Mouse (Mus musculus): ENCODE data around the gene Rnf187. TPM values are rescaled to one million over a fixed set of nuclear protein-coding genes. Genes with fewer than 3 reads are reported as not detected.

Gene Rnf187
- total RNA-seq, 2 experiments from 2014 or later = 493 to 512 TPM

- intact Hi-C loops (cut with DNase I) = no loop called here
- no peak for DNase-seq (ENCODE audit: low spot score in 2 of 2)
These were observed 12.5 kb upstream of the Rnf187 start for GRCm38 (mm10) chr11:58951210-58951609.

DNA sequence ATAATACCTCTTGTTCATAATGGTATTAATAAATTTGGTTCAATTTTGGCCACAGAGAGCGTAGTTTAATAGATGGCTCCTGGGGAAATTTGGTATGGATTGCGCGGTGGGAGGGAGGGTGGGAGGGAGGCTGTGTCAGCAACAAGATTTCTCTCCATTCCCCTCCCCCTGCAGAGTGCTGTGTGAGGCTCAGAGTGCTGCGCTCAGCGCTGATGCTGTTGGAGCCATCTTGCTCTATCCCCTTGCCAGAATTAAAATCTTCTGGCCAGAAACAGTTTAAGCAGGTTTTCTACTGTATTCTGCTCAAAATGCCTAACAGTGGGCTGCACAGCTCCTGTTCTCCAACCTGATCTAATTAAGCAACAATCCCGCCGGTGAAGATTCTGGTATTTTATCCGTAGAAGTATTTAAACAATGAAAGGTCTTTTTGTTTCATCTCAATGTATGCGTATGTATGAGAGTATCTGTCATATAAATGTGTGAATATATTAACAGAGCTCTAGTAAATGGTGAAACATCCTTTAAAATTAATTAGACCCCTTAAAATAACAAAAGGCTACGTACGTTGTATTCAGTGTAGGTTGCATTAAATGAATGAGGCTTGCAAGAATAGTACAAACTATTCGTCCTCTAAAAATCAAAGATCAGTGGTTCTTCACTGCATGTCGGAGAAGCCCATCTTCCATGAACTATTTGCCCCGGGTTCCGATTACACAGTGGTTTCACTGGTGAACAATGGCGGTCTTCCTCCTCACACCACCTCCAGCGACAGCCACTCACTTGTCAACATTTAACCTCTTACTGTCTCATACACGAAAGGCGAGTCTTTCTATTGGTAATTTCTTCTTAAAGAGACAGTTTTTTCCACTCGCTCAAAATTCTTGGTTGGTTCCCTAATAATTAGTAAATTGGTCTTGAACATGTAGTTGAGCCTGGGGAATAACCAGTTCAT lies 11.0 kb upstream of the Rnf187 start:
- intact Hi-C loops (cut with DNase I) = no loop called here
- peak; percentile 74 to 89 for DNase-seq (ENCODE audit: low spot score in 2 of 2)

DNA sequence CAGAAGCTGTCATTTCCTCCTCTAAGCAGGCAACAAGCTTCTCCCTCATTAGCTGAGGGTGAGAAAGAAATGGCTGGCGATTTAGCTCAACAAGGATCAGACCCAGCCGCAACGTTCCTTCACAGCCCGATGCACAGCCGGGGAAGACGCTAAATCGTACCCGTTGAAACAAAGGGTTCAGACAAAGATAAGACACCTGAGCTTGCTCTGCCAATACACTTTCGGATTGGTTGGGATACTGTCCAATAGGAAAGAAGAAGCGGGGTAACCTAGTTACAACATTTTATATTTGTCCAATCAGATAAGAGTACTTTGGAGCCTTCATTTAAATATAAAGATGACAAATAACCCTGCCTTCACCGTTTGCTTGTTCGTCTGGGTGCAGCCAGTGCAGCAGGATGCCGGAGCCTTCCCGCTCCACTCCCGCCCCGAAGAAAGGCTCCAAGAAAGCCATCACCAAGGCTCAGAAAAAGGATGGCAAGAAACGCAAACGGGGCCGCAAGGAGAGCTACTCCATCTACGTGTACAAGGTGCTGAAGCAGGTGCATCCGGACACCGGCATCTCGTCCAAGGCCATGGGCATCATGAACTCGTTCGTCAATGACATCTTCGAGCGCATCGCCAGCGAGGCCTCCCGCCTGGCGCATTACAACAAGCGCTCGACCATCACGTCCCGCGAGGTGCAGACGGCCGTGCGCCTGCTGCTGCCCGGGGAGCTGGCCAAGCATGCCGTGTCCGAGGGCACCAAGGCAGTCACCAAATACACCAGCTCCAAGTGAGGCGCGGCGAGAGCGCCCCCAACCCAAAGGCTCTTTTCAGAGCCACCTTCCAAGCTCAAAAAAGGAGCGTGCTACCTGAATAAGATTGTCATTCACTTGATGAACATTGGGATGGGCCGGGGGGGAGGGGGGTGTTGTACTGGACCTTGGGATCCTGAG lies 10.1 kb upstream of the Rnf187 start, which contains the start of gene Hist3h2ba:
Hist3h2ba (plus strand) TSS at position 379 of the 938 bp plus-strand sequence.
- intact Hi-C loops (cut with DNase I) = no loop called here
- DNase-seq (ENCODE audit: low spot score in 2 of 2) = peak; percentile 84 to 96

GRCm38 (mm10) chr11:58947798-58948528 lies 9.2 kb upstream of the Rnf187 start:
- DNase-seq (ENCODE audit: low spot score in 2 of 2) = peak; percentile 64 to 84
- intact Hi-C loops (cut with DNase I) = no loop called here

GRCm38 (mm10) chr11:58947306-58947705 lies 8.6 kb upstream of the Rnf187 start:
- intact Hi-C loops (cut with DNase I) = no loop called here
- no peak for DNase-seq (ENCODE audit: low spot score in 2 of 2)

DNA sequence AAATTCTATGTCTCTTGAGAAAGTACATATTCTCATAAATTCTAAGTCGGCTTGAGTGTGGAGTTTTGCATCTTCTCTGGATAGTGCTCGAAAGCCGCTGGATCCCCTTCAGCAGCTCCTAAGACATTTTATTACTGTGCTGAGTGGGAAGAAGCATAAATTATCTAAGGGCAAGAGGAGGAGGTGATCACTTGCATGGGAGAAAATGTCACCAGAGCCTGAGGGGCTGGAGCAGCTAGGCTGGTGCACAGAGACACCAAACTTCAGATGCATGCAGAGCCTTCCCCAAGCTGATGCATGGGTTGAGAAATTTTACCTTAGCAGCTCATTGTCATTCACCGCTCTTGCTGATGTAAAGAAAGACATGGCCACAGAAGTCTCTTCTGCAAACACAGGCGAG lies 5.4 kb upstream of the Rnf187 start:
- intact Hi-C loops (cut with DNase I) = no loop called here
- no peak for DNase-seq (ENCODE audit: low spot score in 2 of 2)

DNA sequence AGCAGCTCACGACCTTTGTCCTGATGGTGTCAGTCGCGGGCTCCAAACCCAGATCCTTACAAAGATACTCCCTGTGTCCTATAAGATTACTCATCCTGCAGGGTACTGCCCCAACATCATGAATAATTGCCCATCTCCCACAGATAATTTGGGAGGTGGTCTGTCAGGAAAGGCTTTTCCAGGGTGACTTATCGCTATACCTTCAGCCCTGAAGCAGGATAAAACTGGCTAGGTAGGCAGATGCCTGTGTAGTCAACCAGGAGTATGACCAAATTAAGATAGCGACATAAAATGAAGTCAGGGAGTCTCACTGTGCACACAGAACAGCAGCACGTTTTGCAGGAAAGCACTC lies 348 bp upstream of the Rnf187 start:
- intact Hi-C loops (cut with DNase I) = no loop called here
- DNase-seq (ENCODE audit: low spot score in 2 of 2) = no peak

GRCm38 (mm10) chr11:58937909-58938308 lies 807 bp downstream of the Rnf187 start:
- no peak for DNase-seq (ENCODE audit: low spot score in 2 of 2)
- intact Hi-C loops (cut with DNase I) = no loop called here

- intact Hi-C loops (cut with DNase I) = no loop called here
- DNase-seq (ENCODE audit: low spot score in 2 of 2) = no peak
These were observed 7.1 kb downstream of the Rnf187 start for GRCm38 (mm10) chr11:58931576-58931975.

DNA sequence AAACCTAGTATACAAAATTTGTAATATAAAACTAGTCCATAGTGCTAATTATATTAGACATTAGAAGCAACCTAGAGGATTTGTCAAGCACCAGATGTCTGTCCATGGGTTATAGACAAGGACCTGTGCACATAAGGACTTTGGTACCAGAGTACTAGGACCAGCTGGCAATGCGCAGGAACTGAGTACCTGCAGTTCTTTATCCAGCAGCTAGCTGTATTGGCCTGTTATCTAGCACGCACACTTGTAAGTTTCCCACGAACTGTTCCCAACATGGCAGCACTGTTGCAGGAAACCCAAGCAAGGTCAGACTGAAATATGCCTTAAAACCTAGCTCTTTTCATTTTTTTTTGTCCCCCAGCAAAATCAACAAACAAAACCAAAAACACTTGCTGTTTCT lies 8.5 kb downstream of the Rnf187 start:
- intact Hi-C loops (cut with DNase I) = no loop called here
- DNase-seq (ENCODE audit: low spot score in 2 of 2) = no peak

- intact Hi-C loops (cut with DNase I) = no loop called here
- no peak for DNase-seq (ENCODE audit: low spot score in 2 of 2)
These were observed 9.1 kb downstream of the Rnf187 start for GRCm38 (mm10) chr11:58929641-58930040.

DNA sequence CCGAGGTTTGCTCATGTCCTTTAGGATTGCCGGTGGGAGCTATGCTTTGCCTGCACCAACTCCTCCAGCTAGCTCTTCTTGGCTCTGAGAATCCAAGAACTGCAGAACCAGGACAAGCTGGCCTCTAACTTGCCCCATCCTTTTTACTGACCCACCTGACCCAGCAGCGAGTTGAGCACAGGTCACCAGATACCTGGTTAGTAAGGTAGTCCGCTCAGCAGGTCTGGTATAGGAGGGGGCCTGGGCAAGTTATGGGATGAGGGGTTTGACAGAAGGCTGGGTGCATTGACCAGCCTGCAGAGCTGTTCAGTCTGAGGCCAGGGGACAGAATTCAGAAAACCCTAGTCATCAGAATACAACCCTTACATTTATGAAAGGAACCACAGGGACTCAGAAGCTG lies 9.7 kb downstream of the Rnf187 start:
- DNase-seq (ENCODE audit: low spot score in 2 of 2) = no peak
- intact Hi-C loops (cut with DNase I) = no loop called here

DNA sequence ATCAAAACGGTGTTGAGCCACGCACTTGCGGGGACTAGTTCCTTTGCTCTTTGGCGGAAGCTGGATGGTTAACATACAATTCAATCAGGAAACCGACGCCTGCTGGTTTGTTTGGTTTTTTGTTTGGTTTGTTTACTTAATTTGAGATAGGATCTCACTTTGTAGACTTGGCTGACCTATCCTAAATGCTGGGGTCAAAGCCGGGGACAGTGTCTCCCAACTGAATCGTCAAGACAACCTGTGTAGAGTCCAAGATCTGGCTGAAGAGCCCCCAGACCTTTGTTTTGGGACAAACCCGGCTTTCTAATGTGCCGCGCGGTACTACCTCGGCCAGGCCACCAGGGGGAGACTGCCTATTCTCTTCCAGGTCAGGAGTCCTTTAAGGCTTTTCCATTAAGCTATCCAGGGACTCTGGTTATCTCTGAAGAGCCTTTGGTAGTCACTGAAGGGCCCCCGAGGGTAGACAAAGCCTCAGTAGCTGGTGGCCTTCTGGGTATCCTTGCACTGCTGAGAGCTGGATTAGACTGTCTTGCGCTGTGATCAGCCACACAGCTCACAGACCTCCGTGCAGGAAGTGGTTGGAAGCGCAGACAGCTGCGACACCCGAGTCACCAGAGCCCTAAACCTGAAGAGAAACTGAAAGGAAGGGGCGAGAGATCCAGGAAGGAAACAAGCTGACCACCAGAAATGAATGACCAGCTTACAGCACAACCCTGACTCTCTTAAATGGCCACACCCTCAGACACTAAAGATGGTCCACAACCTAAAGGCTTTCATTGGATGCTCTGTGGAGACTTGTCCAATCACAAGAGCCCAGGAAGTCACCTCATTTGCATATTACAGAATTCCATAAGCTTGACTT lies 10.7 kb downstream of the Rnf187 start:
- intact Hi-C loops (cut with DNase I) = no loop called here
- DNase-seq (ENCODE audit: low spot score in 2 of 2) = peak; percentile 50 to 69

GRCm38 (mm10) chr11:58927053-58927452 lies 11.7 kb downstream of the Rnf187 start:
- intact Hi-C loops (cut with DNase I) = no loop called here
- no peak for DNase-seq (ENCODE audit: low spot score in 2 of 2)

GRCm38 (mm10) chr11:58926651-58927050 lies 12.1 kb downstream of the Rnf187 start:
- DNase-seq (ENCODE audit: low spot score in 2 of 2) = no peak
- intact Hi-C loops (cut with DNase I) = no loop called here

DNA sequence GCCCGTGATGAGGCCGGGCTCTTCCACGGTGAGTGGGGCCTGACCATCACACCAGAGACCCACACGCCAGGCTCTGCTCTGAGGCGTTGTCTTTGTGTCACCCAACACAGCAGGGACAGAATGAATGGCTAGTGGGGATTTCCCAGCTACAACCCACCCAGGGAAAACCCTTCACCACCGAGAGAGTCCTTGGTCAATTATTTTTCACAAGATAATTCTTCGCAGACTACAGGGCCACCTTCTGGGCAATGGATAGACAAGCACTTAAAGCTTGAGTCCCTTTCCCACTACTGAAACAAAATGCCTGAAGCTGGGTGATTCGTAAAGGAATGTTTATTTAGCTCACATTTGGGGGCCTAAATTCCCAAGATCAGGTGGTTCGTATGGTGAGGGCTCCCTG lies 16.3 kb downstream of the Rnf187 start:
- no peak for DNase-seq (ENCODE audit: low spot score in 2 of 2)
- intact Hi-C loops (cut with DNase I) = no loop called here

GRCm38 (mm10) chr11:58918759-58919158 lies 20.0 kb downstream of the Rnf187 start:
- no peak for DNase-seq (ENCODE audit: low spot score in 2 of 2)
- intact Hi-C loops (cut with DNase I) = no loop called here

DNA sequence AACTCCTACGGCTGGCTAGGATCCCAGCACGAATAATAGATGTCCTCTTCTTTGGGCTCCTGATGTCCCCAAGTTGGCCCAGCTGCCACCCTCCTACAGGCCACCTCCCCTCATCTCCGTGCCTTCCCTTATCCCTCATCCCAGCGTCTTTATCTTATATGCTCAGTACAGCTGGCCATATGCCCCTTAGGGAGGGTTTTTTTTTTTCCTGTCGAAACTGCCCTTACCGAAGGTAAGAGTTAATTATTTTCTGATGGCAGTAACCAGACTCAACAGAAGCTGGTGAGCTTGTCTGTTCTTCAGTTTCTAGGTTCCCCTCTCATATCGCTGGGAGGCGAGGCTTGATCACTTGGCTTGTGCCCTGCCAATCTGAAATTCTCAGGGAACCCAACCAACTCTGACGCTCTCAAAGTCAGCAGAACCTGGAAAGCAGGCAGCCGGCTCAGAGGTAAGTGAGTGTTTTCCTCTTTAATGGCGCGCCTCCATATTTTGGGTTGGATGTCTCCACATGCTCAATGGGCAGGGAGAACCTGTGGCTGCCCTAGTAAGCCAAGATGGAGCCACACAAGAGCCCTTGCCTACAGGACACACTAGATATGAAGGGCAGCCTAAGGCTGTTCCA lies 20.9 kb downstream of the Rnf187 start, which contains the start of gene Btnl10:
Btnl10 (plus strand) TSS at position 164 of the 622 bp plus-strand sequence.
- intact Hi-C loops (cut with DNase I) = no loop called here

More for the DNA sequence above, 20.9 kb downstream of the Rnf187 start, which contains the start of gene Btnl10:
- no peak for DNase-seq (ENCODE audit: low spot score in 2 of 2)
